In the genomic region with DNA sequence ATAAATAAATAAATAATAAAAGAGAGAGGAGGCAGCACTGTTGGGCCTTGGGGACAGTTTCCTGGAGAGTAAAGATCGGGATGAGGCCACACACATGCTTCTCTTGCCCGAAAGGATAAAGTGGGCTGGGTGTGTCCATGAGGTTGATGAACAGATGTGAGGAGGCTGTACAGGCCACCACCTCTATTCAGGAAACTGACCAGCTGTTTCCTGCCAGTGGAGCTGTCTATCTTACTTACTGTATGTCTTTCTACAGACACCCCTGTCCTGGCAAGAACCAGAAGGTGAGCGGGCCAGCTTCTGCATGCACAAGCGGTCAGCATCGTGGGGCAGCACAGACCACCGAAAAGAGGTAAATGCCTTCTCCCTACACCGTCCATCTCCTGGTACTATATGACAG, we compare ENCODE assay signal across 20 mouse cellular contexts. TPM values are rescaled to one million over a fixed set of nuclear protein-coding genes. Genes with fewer than 3 reads are reported as not detected.
A peak's percentile ranks its signal among the peaks of the same experiment; 100 is the strongest.
DNase-seq lines count a peak whose midpoint lies in the region; ATAC-seq and TF ChIP-seq lines count a peak whose summit lies in the region.
"Had no signal": no experiment of that assay in that cellular context is flagged by ENCODE, and none has a peak within 500 bp of the region (broad histone marks: within the 10 kb centered on the region; RNA-seq: fewer than 3 reads in every experiment).

No protein-coding gene starts in this region.

- H3K27me3 ChIP-seq in liver, embryonic 12.5 days (replicated peaks): no peaks in the 10 kb centered on the region
- H3K27me3 ChIP-seq: embryonic facial prominence, embryonic 12.5 days; forebrain, embryonic 13.5 days; forebrain, embryonic 15.5 days had no signal

- H3K9me3 ChIP-seq in liver, embryonic 12.5 days (replicated peaks): no peaks in the 10 kb centered on the region
- H3K9me3 ChIP-seq in ES-E14 (ENCODE audit: control insufficient read depth, insufficient read depth, low read depth, low read length): no peaks in the 10 kb centered on the region
- H3K9me3 ChIP-seq: embryonic facial prominence, embryonic 10.5 days; embryonic facial prominence, embryonic 12.5 days; forebrain, embryonic 13.5 days; forebrain, embryonic 15.5 days had no signal

- WGBS in liver, embryonic 12.5 days (ENCODE audit: insufficient replicate concordance): 86% methylated on average over 7 of the region's 7 CpGs

- no peak overlapping the region for H3K4me3 ChIP-seq in gastrocnemius, adult 2 months
- no peak overlapping the region for H3K4me3 ChIP-seq in liver, embryonic 12.5 days
- H3K4me3 ChIP-seq in ES-E14 (ENCODE audit: insufficient read depth in 1 of 2, low read depth in 1 of 2, low read length in 2 of 2, poor library complexity in 1 of 2, severe bottlenecking in 1 of 2): no peak overlapping the region
- H3K4me3 ChIP-seq: embryonic facial prominence, embryonic 10.5 days; embryonic facial prominence, embryonic 12.5 days; forebrain, embryonic 13.5 days; forebrain, embryonic 15.5 days had no signal

- 0 out of 2 replicates have a peak, but pooled peaks cover 21% of the 10 kb centered on the region for H3K4me1 ChIP-seq in liver, embryonic 12.5 days
- peaks cover 0 to 1% of the 10 kb centered on the region in 2 experiments; a peak in 1 of 4 replicates for H3K4me1 ChIP-seq in ES-E14 (ENCODE audit: control insufficient read depth in 2 of 2, insufficient read depth in 2 of 2, low read length in 2 of 2, poor library complexity in 1 of 2)
- H3K4me1 ChIP-seq: embryonic facial prominence, embryonic 12.5 days; forebrain, embryonic 13.5 days had no signal

- DNase-seq in gastrocnemius, adult 2 months: no peak
- DNase-seq in gastrocnemius, adult 18-20 months (ENCODE audit: low spot score): no peak
- no peak for DNase-seq in liver
- DNase-seq in ES-E14 (ENCODE audit: low read depth, low spot score): no peak
- no peak for DNase-seq in lung, postnatal 14 days
- DNase-seq in spleen, postnatal 14 days (ENCODE audit: low spot score in 2 of 2): no peak
- DNase-seq: adrenal gland, adult 2 months; adrenal gland, postnatal 10 days; adrenal gland, postnatal 25 days; cerebellum, adult 11-12 months; cerebellum, adult 2 months; cerebellum, adult 9-10 months; cerebellum, postnatal 10 days; cerebellum, postnatal 25 days; forebrain, postnatal 0 days had no signal

- peak; percentile 14; the same call in 1 of the 2 replicates for ATAC-seq in liver, embryonic 12.5 days
- ATAC-seq: forebrain, embryonic 13.5 days; forebrain, embryonic 15.5 days; forebrain, postnatal 0 days had no signal

- H3K27ac ChIP-seq in gastrocnemius, adult 2 months: peak overlapping the region; percentile 80
- H3K27ac ChIP-seq in liver, embryonic 12.5 days: no peak overlapping the region
- H3K27ac ChIP-seq in ES-E14 (ENCODE audit: insufficient read depth, low read depth, low read length, poor library complexity, severe bottlenecking): no peak overlapping the region
- H3K27ac ChIP-seq: embryonic facial prominence, embryonic 10.5 days; embryonic facial prominence, embryonic 12.5 days; forebrain, embryonic 13.5 days; forebrain, embryonic 15.5 days had no signal

- H3K9ac ChIP-seq in liver, embryonic 12.5 days: no peak overlapping the region
- H3K9ac ChIP-seq in ES-E14 (ENCODE audit: insufficient read depth, low read depth, low read length, poor library complexity, severe bottlenecking): no peak overlapping the region
- H3K9ac ChIP-seq: embryonic facial prominence, embryonic 12.5 days; forebrain, embryonic 13.5 days; forebrain, embryonic 15.5 days; forebrain, postnatal 0 days had no signal

- peaks cover 99% of the 10 kb centered on the region for H3K36me3 ChIP-seq in liver, embryonic 12.5 days
- H3K36me3 ChIP-seq in ES-E14 (ENCODE audit: control insufficient read depth, insufficient read depth, low read length, poor library complexity, severe bottlenecking): peaks cover 31% of the 10 kb centered on the region
- H3K36me3 ChIP-seq: forebrain, embryonic 15.5 days had no signal

- in situ Hi-C loops in ES-E14 (cut with MboI; ENCODE audit: low sequenced_read_pairs in 2 of 2, unreplicated experiment in 2 of 2): no loop called here

- no peak overlapping the region for H3K4me2 ChIP-seq in liver, embryonic 12.5 days
- H3K4me2 ChIP-seq: embryonic facial prominence, embryonic 12.5 days; forebrain, embryonic 13.5 days; forebrain, embryonic 15.5 days had no signal

- TF ChIP-seq CTCF in gastrocnemius, adult 2 months (IDR thresholded peaks at IDR 0.05): no peak

- intact Hi-C loops in gastrocnemius, adult 2 months (cut with DNase I): no loop called here

TF ChIP-seq in ES-E14, 5 proteins besides CTCF, POLR2A, EP300 and RAD21:
- TF ChIP-seq ZNF384 (IDR thresholded peaks at IDR 0.05; ENCODE audit: low read depth, low read length) (0 out of 2 replicates have a peak, but pooled peaks have one; percentile 60), MAFK (IDR thresholded peaks at IDR 0.05; ENCODE audit: insufficient read depth, low read depth, low read length) (no peak)

RNA-seq across cellular contexts. Expression of a gene that starts 13.3 kb away (rescaled TPM):
- total RNA-seq in gastrocnemius, adult 2 months (2021): 10 to 100 TPM; 42.4 to 49.5 TPM
- 10 to 100 TPM; 43.9 to 44.1 TPM for total RNA-seq in gastrocnemius, adult 18-20 months (2021)
- 58.2 and 61.3 TPM in 2 replicates for polyA plus RNA-seq in liver, embryonic 12.5 days (2016; fragmentation: Nextera tagmentation; extraction: Ambion mirVana)
- total RNA-seq in ES-E14 (2012; rRNA removed): 145 and 156 TPM in 2 replicates

RNA-seq across cellular contexts. Expression of a gene that starts 34.4 kb away (rescaled TPM):
- total RNA-seq in gastrocnemius, adult 2 months (2021): 1 to 10 TPM; 1.5 to 2.1 TPM
- total RNA-seq in gastrocnemius, adult 18-20 months (2021): 1 to 10 TPM; 1.6 to 2.6 TPM
- 59.0 and 62.7 TPM in 2 replicates for polyA plus RNA-seq in liver, embryonic 12.5 days (2016; fragmentation: Nextera tagmentation; extraction: Ambion mirVana)
- 19.6 and 26.2 TPM in 2 replicates for total RNA-seq in ES-E14 (2012; rRNA removed)

RNA-seq across cellular contexts. Expression of a gene that starts 42.7 kb away (rescaled TPM):
- 100 to 1,000 TPM; 190 to 208 TPM for total RNA-seq in gastrocnemius, adult 2 months (2021)
- 100 to 1,000 TPM; 162 to 171 TPM for total RNA-seq in gastrocnemius, adult 18-20 months (2021)
- polyA plus RNA-seq in liver, embryonic 12.5 days (2016; fragmentation: Nextera tagmentation; extraction: Ambion mirVana): 90.8 and 105 TPM in 2 replicates
- total RNA-seq in ES-E14 (2012; rRNA removed): 21.5 and 30.8 TPM in 2 replicates
